Mouse (Mus musculus) midbrain, embryonic 10.5 days (tissue): ENCODE results near the gene Tmem121. TPM values are rescaled to one million over a fixed set of nuclear protein-coding genes. Genes with fewer than 3 reads are reported as not detected.
A peak's percentile ranks its signal among the peaks of the same experiment; 100 is the strongest.

ENCODE experiments used
- DNase-seq: peaks from one replicate; pipeline ENCODE4 v3.0.0-alpha.2; 2017; ENCODE audit warnings: low spot score
- H3K27ac ChIP-seq: fragments of 300-500 bp; sonication (generic); replicated peaks from 2 replicates; pipeline ENCODE4 v1.5.1; 2016; ENCODE audit warnings: mild to moderate bottlenecking
- H3K27me3 ChIP-seq: fragments of 300-500 bp; sonication (generic); 2 replicates; pipeline ENCODE4 v1.6.1; 2016; ENCODE audit warnings: low read depth, mild to moderate bottlenecking; ENCODE audit not compliant: poor library complexity, severe bottlenecking
- H3K36me3 ChIP-seq: fragments of 300-500 bp; sonication (generic); 2 replicates; pipeline ENCODE4 v1.6.1; 2016; ENCODE audit warnings: mild to moderate bottlenecking, moderate library complexity
- H3K4me1 ChIP-seq: fragments of 300-500 bp; sonication (generic); 2 replicates; pipeline ENCODE4 v1.6.1; 2016
- H3K4me3 ChIP-seq: fragments of 300-500 bp; sonication (generic); 2 replicates; pipeline ENCODE4 v1.5.1; 2016; ENCODE audit warnings: mild to moderate bottlenecking, moderate library complexity
- H3K9me3 ChIP-seq: fragments of 300-500 bp; sonication (generic); replicated peaks from 2 replicates; pipeline ENCODE4 v1.6.1; 2016; ENCODE audit warnings: mild to moderate bottlenecking
- WGBS: fragments of 180-500 bp; shearing (Covaris S2); methylation state at CpG from one replicate; pipeline ENCODE4 v1.1.7; 2016; 5-methylcytosine and 5-hydroxymethylcytosine counted together
- polyA plus RNA-seq: library from polyadenylated mRNA; unstranded; fragments of >200 nt; fragmentation: Nextera tagmentation; extraction: Ambion mirVana; gene quantifications from 2 replicates; pipeline ENCODE4 v1.2.1, GENCODE M21; 2016

Gene Tmem121
- polyA plus RNA-seq, 1 experiment from 2014 or later: 19.0 TPM

DNA sequence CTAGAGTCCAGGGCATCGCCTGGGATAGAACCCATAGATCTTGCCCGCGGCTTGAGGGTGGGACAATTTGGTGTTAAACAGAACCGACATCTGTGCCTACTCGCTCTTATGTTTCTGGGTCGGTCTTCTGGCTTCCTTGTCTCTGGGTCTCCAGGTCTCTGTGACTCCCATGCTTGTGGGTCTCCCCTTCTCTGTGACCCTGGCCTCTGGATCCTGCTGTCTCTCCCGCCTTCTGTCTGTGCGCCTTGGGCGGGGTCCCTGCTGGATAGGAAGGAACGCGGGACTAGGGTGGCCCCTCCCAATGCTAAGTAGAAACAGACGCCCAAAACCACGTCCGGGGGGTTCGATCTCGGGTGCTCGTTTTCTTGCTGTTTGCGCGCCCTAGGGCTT, 33.5 kb upstream of the Tmem121 start:
- no peaks in the 10 kb centered on the region for H3K36me3 ChIP-seq
- H3K27me3 ChIP-seq: peaks cover 80% of the 10 kb centered on the region
- peaks cover 63% of the 10 kb centered on the region for H3K4me1 ChIP-seq
- no peaks in the 10 kb centered on the region for H3K9me3 ChIP-seq
- peak overlapping the region; percentile 75 for H3K27ac ChIP-seq
- 31% methylated on average over 19 of the region's 19 CpGs for WGBS
- no peak for DNase-seq
- H3K4me3 ChIP-seq: peak overlapping the region; percentile 61

DNA sequence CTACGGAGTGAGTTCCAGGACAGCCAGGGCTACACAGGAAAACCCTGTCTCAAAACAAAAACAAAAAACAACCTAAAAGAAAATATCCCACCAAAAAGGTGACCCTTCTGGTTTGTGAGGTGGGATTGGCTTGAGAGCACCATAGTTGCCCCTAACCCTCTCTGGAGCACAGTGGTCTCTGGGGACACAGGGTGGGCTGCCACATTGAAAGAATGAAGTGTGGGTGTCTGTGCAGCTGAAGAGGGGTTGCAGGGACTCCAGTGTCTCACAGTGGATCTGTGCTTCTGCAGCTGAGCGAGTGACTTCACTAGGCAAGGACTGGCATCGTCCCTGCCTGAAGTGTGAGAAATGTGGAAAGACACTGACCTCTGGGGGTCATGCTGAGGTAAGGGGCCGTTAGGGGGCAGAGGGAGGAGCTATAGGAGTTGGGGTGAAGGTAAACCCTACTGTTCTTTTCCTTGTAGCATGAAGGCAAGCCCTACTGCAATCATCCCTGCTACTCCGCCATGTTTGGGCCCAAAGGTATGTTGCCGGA, 32.7 kb upstream of the Tmem121 start:
- H3K27ac ChIP-seq: no peak overlapping the region
- H3K36me3 ChIP-seq: peaks cover 8% of the 10 kb centered on the region
- WGBS: 82% methylated on average over 6 of the region's 6 CpGs
- H3K4me1 ChIP-seq: peaks cover 62% of the 10 kb centered on the region
- no peak overlapping the region for H3K4me3 ChIP-seq
- no peak for DNase-seq
- H3K9me3 ChIP-seq: no peaks in the 10 kb centered on the region
- peaks cover 72% of the 10 kb centered on the region for H3K27me3 ChIP-seq

DNA sequence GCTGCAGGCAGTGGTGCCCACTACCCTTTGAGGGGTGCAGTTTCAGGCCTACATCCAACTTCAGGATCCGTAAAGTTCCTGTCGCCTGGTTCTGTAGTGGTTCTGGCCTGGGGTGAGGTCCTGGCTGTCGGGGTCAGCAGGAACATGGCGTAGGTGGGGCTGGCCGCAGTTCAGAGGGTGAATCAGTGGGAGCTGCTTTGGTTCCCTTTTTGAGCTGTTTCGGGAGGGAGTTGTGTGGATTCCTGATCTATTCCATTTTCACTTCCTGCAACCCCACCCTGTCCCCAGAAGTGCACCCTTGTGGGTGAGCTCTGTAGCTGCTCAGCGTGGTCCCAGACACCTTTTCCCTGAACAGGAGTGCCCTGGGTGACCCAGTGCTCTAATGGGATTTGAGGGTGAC, 31.8 kb upstream of the Tmem121 start:
- 89% methylated on average over 7 of the region's 7 CpGs for WGBS
- Histone ChIP-seq H3K27me3 (peaks cover 63% of the 10 kb centered on the region), H3K4me1 (peaks cover 53% of the 10 kb centered on the region), H3K27ac (no peak overlapping the region), H3K4me3 (no peak overlapping the region), H3K9me3 (no peaks in the 10 kb centered on the region), H3K36me3 (peaks cover 12% of the 10 kb centered on the region)
- no peak for DNase-seq

DNA sequence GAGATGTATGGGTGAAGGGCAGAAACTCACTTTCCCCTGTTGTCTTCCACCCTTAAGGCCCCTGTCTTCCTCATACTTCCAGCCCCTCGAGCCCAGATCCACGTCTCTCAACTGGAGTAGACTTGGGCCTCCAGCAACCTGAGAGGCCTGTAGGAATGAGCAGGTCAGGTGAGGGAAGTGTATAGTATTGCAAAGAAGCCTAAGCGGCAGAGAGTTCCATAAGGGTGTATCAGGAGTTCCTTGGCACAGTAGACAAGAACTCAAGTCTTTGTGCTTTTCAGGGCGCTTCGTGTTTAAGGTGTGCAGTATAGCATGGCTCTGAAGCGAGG, 31.0 kb upstream of the Tmem121 start:
- DNase-seq: no peak
- H3K36me3 ChIP-seq: peaks cover 14% of the 10 kb centered on the region
- H3K4me3 ChIP-seq: peak overlapping the region; percentile 72
- H3K27ac ChIP-seq: peak overlapping the region; percentile 79; the same call in 1 of the 2 replicates
- peaks cover 55% of the 10 kb centered on the region for H3K27me3 ChIP-seq
- 84% methylated on average over 6 of the region's 6 CpGs for WGBS
- H3K4me1 ChIP-seq: peaks cover 46% of the 10 kb centered on the region
- H3K9me3 ChIP-seq: no peaks in the 10 kb centered on the region

DNA sequence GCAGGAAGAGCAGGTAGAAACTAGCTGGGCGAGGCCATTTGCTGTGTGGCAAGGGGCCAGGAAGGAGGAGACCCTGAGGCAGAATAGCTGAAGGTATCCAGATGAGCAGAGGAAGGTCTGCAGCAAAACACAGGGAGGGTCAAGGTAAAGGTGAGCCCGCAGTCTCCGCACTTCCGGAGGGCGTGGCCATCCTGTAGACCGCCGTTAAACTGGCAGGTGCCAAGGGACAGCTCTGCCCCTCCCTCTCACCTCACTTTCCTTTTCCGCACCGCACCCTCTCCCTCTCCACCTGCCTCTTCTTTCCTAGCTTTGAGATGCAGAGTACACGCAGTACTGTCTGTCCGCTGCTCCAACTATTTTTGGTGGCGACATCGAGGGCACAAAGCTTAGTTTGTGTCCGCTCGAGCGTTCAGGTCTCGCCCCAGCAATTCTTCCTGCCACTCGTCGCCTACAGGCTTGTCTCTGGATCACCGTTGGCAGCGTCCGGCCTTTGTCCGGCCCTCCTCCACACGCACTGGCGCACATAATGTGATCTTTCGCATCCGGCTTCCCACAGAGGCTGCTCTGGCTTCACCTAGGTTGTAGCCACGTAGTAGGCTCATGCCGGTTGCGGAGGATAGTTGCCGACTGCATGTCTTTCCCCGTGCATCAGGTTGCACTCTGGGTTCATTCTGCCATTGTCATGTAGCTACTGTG, 30.5 kb upstream of the Tmem121 start:
- no peaks in the 10 kb centered on the region for H3K9me3 ChIP-seq
- peaks cover 46% of the 10 kb centered on the region for H3K4me1 ChIP-seq
- H3K4me3 ChIP-seq: peak overlapping the region; percentile 72
- WGBS: 4% methylated on average over 32 of the region's 32 CpGs
- peak; percentile 68 for DNase-seq
- H3K27ac ChIP-seq: peak overlapping the region; percentile 79
- peaks cover 50% of the 10 kb centered on the region for H3K27me3 ChIP-seq
- H3K36me3 ChIP-seq: peaks cover 19% of the 10 kb centered on the region

DNA sequence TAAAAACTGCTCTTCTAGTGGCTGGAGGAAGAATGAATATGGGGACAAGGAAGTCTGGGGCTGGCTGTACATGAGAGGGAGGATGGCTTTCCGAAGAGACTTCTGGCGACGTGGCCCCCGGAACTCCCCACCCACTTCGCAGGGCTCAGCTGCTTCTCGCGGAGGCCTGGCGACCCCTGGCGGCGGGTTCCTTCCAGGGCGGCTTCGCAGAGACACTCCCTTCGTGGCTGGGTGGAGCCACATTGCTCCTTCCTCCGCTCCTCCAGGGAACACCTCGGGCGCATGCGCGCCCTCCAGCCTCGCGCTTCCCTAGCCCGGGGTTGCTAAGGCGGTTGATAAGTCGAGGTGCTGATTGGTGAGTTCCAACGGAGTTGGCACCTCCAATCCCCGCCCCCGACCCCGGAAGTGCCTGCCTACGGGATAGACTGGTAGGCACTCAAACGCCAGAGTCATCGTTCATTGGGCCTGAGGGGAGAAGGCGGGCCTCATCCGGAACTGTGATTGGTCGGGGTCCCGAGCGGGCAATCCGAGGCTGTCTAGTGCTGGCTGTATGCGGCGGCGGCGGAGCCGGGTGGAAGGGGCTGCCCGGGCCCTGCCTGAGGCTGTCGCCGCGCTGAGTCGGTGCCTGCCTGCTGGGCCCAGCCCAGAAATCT, 29.7 kb upstream of the Tmem121 start, which contains the start of gene Tedc1:
Tedc1 (plus strand) TSS at position 535 of the 653 bp plus-strand sequence.
- H3K27me3 ChIP-seq: peaks cover 42% of the 10 kb centered on the region
- peak within 1 kb of the TSS; percentile 81 for H3K27ac ChIP-seq
- no peaks in the 10 kb centered on the region for H3K9me3 ChIP-seq
- peak; percentile 99 for DNase-seq
- peak within 1 kb of the TSS; percentile 72 for H3K4me3 ChIP-seq
- peaks cover 26% of the 10 kb centered on the region for H3K36me3 ChIP-seq
- under 1% methylated on average over 46 of the region's 46 CpGs for WGBS
- H3K4me1 ChIP-seq: peaks cover 45% of the 10 kb centered on the region

DNA sequence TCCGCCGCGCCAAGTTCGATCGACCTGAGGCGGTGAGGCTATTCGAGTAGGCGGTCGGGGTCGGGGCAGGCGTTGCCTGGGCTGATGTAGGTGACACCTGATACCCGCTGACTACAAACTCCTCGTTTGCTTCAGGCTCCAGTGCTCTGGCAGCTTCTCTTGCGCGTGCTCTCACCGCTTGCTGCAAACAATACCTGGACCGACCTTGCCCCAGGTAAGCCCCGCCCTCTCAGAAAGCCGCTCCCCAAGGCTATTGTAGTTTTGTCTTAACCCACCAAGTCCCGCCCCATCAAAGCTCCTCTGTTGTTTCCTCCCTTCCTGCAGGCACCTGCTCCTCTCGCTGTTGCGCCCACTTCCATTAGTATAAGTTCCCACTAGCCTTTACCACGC, 29.2 kb upstream of the Tmem121 start:
- H3K4me3 ChIP-seq: peak overlapping the region; percentile 72
- H3K9me3 ChIP-seq: no peaks in the 10 kb centered on the region
- peaks cover 31% of the 10 kb centered on the region for H3K36me3 ChIP-seq
- peaks cover 40% of the 10 kb centered on the region for H3K4me1 ChIP-seq
- WGBS: under 1% methylated on average over 23 of the region's 23 CpGs
- DNase-seq: no peak
- H3K27me3 ChIP-seq: peaks cover 37% of the 10 kb centered on the region
- H3K27ac ChIP-seq: peak overlapping the region; percentile 81

DNA sequence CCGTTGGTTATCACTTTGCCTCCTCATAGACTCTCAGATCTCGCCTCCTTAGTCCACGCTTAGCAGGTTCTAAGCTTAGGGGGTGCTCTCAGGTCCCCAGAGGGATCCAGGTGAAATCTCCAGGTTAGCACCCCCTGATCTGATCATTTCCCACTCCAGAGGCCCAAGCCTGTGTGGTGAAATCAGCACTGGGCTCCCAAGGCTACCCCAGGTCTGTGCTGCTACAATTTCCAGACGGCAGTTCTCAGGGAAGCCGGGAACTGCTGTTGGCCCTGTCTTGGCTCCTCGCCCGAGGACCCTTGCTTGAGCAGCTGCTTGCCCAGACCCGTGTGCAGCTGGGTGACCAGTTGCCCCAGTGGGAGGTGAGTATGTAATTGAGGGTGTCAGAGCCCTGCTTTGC, 28.7 kb upstream of the Tmem121 start:
- Histone ChIP-seq H3K4me1 (peaks cover 35% of the 10 kb centered on the region), H3K4me3 (peak overlapping the region; percentile 72), H3K27ac (peak overlapping the region; percentile 81), H3K27me3 (peaks cover 32% of the 10 kb centered on the region), H3K36me3 (peaks cover 36% of the 10 kb centered on the region), H3K9me3 (no peaks in the 10 kb centered on the region)
- WGBS: 41% methylated on average over 8 of the region's 8 CpGs
- no peak for DNase-seq

DNA sequence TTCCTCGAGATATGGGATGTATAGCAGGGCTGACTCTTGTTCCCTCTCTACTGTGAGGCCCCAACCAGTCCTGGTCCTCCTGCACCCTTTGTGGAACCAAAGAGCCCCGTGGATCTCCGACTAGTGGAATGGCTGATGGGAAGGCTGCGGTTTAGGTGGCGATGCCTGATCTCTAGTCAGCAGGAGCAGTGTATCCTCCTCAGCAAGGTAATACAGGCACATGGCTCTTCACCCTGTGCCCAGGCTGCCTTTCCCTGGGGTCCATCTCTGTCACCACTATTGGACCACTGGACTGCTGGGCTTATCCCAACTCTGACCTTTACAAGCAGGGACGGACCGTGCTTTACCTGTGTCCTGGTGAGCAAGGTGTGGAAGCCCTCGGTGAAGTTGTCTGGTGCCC, 28.2 kb upstream of the Tmem121 start:
- Histone ChIP-seq H3K27me3 (peaks cover 27% of the 10 kb centered on the region), H3K9me3 (no peaks in the 10 kb centered on the region), H3K4me1 (peaks cover 30% of the 10 kb centered on the region), H3K36me3 (peaks cover 41% of the 10 kb centered on the region), H3K4me3 (peak overlapping the region; percentile 72), H3K27ac (no peak overlapping the region)
- WGBS: 93% methylated on average over 8 of the region's 8 CpGs
- DNase-seq: no peak

DNA sequence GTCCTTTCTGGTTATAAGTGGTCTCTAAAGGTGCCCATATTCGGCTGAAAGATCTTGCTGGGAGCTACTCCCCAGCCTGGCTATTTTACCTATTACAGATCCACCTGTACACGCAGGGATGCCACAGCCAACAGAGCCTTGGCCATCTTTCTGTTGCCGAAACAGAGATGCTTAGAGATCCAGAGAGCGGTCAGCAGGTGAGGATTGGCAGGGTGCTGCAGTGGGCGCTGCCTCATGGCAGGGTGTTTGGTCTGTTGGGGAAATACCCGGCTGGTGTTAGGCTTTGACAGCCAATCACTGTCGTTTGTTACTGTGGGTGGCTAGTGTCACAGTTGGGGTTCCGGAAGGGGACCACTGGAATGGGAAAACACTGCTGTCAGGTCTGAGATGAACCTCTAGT, 27.8 kb upstream of the Tmem121 start:
- Histone ChIP-seq H3K9me3 (no peaks in the 10 kb centered on the region), H3K4me1 (peaks cover 28% of the 10 kb centered on the region), H3K4me3 (no peak overlapping the region), H3K27ac (no peak overlapping the region), H3K27me3 (peaks cover 23% of the 10 kb centered on the region), H3K36me3 (peaks cover 46% of the 10 kb centered on the region)
- WGBS: 94% methylated on average over 8 of the region's 8 CpGs
- DNase-seq: no peak

DNA sequence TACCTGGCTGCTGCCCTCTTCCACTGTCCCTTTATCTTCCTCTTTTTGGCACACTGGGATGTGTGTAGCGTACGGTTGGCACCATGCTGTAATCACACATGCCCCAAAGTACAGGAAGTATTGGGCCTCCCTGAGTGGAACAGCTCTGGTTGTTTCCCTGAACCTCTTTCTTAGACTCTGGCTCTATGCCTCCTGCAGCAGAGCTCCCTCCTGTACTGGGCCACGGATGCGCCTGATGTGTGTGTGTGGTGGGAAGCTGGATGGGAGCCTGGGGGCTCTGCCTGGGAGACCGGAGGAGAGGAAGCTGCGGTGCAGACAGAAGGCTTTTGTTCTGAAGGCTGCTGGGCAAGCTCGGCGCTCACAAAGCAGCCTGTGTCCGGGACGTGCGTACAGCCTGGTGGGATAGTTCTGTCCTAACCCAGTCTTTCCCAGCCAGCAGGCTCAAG, 22.1 kb upstream of the Tmem121 start:
- WGBS: 90% methylated on average over 11 of the region's 11 CpGs
- no peaks in the 10 kb centered on the region for H3K9me3 ChIP-seq
- peaks cover 55% of the 10 kb centered on the region for H3K36me3 ChIP-seq
- H3K4me1 ChIP-seq: no peaks in the 10 kb centered on the region
- H3K27ac ChIP-seq: no peak overlapping the region
- no peak overlapping the region for H3K4me3 ChIP-seq
- H3K27me3 ChIP-seq: no peaks in the 10 kb centered on the region
- no peak for DNase-seq

DNA sequence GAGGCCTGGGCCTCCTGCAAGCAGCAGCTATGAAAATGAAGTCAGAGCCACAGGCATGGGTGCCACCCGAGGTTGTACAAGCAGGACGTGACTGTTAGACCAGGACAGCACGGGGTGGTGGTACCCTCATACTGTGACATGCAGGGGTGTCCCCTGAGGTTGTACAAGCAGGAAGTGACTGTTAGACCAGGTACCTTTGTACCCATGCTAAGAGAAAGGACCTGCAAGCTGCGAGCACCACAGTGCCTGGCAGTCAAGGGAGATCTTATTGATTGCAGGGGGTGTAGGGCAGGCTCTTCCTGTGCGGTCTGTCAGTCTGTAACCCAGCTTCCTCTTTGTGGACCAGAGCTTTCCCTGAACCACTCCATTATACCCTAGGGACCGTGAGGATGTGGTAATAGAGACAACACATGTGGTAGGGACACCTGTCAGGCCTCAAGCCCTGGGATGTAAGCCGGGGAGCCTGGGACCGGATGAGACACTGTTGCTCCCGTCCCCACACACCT, 17.6 kb upstream of the Tmem121 start:
- 86% methylated on average over 9 of the region's 9 CpGs for WGBS
- Histone ChIP-seq H3K27ac (no peak overlapping the region), H3K36me3 (peaks cover 20% of the 10 kb centered on the region), H3K9me3 (no peaks in the 10 kb centered on the region), H3K27me3 (no peaks in the 10 kb centered on the region), H3K4me1 (no peaks in the 10 kb centered on the region), H3K4me3 (no peak overlapping the region)
- no peak for DNase-seq
